Mouse (Mus musculus) cerebellum, adult 9-10 months (tissue): ENCODE data around the gene Opcml.

Experiments used
- DNase-seq: peaks from one replicate; pipeline ENCODE4 v3.0.0; 2022

The Opcml gene

GRCm38 (mm10) chr9:28337837-28338236, 547.3 kb downstream of the Opcml start:
- peak; percentile 70 for DNase-seq

DNA sequence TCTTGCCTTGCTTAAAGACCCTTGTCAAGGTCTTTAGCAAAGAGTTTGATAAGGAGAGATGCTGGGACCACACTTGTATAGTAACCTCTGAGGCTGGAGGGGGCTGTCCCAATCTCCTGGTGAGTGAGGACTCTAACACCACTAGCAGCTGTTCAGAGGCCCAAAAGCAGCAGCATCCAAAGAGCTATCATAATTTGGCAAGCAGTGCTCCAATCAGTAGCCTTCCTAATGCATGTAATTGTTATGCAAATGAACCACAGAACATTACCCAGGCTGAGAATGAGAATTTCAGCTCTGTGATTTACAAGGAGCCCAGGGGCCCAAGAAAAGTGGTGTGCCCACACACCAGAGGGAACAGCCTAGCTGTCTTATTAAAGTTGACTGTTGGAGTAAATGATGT, 564.4 kb downstream of the Opcml start:
- no peak for DNase-seq

- DNase-seq: no peak
Observed at GRCm38 (mm10) chr9:28357946-28358345, 567.4 kb downstream of the Opcml start.

DNA sequence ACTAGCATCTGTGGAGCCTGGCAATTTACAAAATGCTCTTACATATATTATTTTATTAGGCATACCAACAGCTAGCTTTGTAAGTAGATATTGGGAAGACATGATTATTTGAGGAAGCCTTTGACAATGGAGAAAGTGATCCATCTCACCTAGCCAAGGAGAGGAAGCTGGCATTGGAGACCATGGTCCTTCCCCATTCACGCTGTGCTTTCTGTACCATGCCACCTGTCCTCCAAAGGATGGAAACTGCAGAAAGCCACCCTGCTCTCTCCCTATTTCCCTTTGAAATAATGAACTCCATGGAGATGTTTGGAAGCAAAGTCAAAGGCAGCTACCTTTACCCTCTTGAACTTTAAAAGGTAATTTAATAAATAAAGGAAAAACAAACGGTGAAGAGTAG, 570.1 kb downstream of the Opcml start:
- DNase-seq: peak; percentile 80

- DNase-seq: no peak
Observed at GRCm38 (mm10) chr9:28364473-28365159, 574.0 kb downstream of the Opcml start.

DNA sequence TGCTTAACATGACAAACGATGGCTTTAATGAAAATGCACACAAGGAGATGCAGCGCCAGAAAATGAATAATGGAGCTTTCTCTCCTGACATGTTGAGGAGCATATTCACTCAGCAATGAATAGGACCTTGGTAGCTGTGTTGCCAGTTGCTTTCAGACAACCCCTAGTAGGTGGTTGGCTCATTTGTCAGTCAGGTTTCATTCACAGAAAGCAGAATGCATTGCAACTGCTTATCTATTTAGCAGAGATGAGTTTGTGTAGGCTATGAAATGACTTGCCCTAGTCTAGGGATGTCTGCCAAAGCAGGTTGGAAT, 574.5 kb downstream of the Opcml start:
- DNase-seq: no peak

DNA sequence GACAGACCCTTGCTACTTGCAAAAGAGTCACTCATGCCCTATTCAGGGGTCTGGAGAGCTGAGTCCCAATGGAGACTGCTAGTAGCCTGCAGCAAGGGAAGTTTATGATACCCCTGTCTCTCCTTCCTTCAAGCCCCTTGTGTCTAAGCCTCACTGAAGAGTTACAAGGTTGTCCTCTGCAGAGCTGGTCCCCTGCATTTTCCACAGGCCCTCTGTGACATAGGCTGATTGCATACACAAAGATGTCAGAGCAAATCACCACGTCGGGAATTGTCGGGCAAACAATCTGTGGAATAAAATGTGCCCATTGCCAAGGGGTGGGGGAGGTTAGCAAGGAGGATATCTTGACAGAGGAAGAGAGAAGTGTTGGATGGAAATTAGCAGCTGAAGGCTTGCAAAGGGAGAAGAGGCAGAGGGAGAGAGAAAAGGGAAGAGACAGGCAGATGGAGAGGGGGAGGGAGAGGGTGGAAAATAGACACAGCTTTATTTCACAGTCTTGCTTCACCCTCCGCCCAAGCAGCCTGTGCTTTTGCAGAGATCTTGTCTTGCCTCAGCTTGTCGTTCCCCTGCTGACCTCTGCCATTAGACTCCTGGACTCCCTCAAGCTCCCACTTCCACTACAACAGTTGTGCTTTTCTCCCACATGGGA, 596.1 kb downstream of the Opcml start:
- no peak for DNase-seq

DNA sequence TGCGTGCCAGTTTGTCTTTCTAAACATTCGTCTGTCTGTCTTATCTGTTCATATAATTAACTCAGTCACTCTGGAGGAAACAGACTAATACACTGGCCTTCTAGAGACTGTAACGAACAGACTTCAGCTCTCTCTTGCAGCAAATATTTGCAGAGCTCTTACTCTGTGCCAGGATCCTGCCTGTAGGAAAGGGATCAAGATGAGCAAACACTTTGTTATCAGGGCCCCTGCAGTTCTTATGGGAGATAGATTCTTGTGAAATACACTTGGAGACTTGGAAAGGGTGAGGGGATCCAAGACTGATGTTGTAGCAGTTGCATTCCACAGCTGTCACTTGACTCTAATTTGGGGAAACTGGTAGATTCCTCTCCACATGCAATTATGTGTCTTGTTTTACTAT, 604.6 kb downstream of the Opcml start:
- no peak for DNase-seq

GRCm38 (mm10) chr9:28395638-28396037, 605.1 kb downstream of the Opcml start:
- no peak for DNase-seq

DNA sequence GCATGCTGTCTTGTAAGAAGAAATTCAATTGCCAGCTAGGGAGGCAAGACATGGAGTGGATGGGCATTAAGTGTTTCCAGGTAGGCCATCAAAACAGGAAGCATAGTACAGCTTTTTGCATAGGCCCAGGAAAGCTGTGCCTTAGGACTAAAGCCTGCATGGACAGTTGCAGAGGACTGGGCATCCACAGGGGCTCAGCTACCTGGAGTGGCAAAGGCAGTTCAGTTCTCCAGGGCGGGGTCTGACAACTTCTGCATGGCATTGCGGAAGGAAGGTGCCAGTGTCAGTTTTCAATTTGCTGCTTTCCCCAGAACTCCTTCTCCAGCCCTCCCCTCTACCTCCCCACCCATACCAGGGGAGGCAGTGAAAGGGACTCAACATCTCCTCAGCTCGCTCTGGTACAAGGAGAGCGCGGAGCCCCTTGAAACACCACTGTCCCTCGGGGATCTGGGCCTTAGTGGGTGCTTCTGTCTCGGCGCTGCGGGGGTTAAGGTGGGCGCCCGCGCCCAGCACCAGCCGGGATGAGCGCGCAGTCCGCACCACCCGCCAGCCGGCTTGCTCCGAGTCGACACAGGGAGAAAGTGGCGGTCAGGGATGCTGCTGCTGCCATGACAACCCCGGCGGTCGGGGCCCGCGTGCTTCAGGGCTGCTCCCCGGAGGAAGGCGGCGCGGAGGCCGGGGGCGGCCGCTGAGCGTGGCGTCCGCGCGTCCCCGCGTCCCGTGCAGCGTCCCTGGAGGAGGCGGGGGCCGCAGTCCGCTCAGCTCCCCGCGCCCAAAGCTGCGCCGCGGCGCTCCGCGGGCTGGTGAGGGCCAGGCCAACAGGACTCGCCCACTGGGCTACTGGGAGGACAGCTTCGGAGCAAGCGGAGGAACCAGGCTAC, 612.4 kb downstream of the Opcml start:
- DNase-seq: peak; percentile 76

DNA sequence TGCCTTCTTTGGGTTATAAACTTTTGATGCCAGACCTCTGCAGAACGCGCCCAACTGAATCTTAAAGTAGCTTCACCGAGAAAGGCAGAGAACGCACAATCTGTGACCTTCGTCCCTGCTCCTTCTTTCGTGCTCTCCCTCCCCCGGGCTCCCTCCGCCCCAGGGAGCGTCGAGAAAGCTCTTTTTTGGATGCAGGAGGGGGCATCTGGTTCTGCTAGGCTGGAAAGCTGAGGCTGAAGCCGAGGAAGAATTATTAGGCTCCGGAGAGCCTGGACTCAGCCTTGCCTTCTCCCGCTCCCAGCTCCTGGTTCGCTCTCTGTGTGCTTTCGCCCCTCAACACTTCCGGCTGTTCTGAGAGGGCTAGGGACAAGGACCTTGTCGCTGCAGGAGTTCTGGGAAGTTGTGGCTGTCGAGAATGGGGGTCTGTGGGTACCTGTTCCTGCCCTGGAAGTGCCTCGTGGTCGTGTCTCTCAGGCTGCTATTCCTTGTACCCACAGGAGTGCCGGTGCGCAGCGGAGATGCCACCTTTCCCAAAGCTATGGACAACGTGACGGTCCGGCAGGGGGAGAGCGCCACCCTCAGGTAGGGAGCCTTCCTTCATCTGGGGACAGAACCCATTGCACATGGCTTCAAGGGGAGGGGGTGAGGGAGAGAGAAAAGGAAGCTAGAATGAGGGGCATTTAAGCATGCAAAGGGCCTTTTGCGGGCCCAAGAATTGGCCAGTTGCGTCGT, 613.4 kb downstream of the Opcml start:
- peak; percentile 92 for DNase-seq

GRCm38 (mm10) chr9:28404616-28405015, 614.0 kb downstream of the Opcml start:
- DNase-seq: peak; percentile 75

- peak; percentile 80 for DNase-seq
Observed at GRCm38 (mm10) chr9:28405816-28406215, 615.2 kb downstream of the Opcml start.

DNA sequence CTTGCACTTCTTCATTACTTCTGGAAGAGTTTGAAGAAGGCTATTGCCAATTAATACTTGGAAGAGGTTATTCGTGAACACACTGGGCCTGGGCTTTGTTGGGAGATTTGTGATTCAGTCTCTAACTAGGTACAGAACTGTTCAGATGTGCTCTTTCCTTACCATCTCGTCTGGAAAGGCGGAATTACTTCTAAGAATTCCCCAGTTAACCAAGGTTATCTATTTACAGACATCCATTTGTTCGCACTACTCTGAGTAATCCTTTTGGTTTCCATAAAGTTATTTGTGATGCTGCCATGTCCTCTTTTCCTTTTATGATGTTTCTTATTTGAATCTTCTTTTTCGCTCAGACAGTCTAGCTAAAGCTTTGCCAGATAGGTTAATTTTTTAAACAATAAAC, 630.2 kb downstream of the Opcml start:
- DNase-seq: no peak

DNA sequence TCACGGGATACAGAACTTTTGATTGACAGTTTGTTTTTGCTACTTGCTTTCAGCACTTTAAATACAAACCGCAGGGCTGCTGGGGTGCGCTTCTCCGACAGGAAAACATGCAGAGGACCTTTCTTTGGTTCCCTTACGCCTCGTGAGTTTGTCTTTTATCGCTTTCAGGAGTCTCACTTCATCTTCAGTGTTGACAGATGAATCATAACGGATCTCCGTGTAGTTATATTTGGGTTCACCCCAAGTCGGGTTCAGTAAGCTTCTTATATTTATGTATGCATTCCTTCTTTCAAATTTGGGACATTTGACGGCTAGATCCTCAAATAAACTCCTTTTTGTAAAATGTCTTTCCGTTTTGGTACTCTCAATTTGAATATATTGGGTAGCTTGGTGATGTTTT, 632.8 kb downstream of the Opcml start:
- DNase-seq: no peak

DNA sequence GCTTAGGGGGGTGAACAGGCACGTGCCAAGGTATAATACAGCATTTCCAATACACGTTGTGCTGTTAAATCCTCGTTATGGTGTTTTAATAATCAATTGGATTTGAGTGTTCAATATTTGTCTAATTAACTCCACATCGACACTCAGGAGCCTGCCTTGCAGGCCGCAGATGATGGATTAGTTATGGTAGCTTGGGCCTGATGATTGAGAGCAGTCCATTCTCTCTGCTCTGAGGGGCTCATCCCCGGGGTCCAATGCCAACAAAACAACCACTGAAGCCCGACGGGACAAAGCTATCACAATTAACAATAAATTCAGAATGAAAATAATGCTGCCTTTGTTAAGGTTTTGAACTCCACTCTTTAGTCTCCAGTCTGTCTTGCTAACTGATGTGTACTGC, 641.6 kb downstream of the Opcml start:
- DNase-seq: no peak

- peak; percentile 52 for DNase-seq
Observed at GRCm38 (mm10) chr9:28438752-28439151, 648.2 kb downstream of the Opcml start.

DNA sequence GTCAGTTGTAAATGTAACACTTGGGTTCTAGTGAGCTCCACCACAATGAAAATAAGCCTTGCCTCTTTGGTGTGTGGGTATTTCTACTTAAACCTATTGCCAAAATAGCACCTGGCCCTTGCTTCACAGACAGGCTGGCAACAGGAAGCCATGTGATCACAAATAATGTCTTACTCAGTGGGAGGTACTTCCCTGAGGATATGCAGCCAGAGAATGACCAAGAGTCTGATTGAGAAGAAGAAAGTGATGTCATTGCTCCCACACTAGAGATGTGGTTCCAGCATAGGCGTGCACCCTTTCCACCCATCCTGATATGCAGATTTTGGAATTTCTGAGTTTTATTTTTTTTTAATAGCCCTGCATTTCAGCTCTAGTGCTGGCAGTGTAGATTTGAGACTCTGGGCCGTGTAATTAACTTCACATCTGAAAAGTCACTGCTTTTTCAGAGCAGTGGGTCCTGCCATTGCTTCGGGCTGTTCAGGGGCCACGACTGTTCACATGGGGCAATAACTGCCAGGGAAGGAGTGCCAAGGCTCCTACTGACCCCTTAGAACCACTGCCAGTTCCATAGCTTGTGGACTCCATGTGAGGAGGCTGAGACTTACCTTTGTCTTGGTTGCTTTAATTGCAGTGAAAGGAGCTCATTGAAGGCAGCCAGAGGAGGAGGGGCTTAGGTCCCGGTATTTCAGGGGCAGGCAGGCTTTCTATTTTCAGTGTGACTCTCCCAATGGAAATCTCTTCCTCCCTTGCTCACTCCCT, 649.0 kb downstream of the Opcml start:
- peak; percentile 89 for DNase-seq

DNA sequence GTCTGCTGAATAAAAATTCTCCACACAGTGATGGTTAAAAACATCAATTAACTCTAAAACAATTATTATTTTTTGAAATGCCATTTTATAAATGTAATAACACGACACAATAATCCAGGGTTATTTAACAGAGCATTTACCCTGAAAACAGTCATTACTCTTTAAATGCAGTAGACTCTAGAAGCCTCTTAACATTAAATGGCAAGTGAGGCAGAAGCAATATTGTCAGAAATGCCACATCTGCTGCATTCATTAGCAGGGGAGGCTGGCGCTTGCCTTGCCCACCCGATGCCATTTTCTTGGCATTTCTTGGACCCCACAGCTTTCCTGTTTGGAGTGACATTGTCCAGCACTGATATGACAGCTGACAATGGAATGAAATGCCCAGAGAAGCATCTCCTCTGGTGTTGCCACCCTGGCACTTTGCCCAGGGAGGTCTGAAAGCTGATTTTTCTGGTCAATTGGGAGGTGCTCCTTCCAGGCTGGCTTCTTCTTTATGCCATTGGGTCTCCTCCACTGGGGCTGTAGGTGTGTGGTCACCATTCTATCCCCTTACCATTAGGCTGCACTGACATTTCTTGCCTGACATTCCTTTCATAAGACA, 649.7 kb downstream of the Opcml start:
- peak; percentile 66 for DNase-seq

DNA sequence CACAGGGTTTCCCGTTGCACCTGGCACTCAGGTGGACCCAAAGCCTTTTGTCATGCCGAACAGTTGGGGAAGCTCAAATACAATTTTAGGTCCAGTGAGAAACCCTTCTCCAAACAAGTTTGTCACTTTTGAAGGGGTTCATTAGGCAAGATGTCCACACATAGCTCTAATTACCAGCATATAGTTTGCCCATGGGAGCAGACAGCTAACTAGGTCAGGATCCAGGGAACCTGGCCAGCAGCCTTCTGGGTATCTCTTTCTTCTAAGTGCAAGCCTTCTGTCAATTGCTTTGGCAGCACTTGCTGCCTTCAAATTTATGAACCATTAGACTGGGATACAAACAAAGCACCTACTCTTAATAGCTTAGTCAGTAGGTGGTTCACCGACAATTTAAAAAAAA, 653.9 kb downstream of the Opcml start:
- peak; percentile 95 for DNase-seq

DNA sequence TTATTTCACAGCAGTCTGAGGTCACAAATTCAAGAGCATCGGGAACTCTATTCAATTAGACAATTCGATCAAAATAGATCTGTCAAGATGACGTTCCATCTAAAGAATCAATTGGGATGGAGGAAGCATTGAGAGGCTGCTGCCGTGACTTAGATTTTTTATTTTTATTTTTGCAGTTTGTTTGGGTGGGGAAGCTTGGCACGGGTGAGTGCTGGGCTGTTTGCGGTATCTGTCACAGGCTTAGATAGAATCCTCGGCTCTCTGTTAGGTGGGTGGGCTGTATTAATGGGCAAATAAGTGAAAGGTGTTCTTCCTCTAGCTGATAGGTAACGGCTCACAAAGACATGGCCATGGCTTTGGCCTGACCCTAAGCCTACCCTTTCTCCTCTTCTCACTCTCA, 654.4 kb downstream of the Opcml start:
- DNase-seq: no peak

- peak; percentile 55 for DNase-seq
Observed at GRCm38 (mm10) chr9:28445863-28446262, 655.3 kb downstream of the Opcml start.
